Mouse (Mus musculus): ENCODE results near the gene Dok1. TPM values are rescaled to one million over a fixed set of nuclear protein-coding genes. Genes with fewer than 3 reads are reported as not detected.

The Dok1 gene
- polyA plus RNA-seq, 1 experiment from 2014 or later: 2.1 TPM

DNA sequence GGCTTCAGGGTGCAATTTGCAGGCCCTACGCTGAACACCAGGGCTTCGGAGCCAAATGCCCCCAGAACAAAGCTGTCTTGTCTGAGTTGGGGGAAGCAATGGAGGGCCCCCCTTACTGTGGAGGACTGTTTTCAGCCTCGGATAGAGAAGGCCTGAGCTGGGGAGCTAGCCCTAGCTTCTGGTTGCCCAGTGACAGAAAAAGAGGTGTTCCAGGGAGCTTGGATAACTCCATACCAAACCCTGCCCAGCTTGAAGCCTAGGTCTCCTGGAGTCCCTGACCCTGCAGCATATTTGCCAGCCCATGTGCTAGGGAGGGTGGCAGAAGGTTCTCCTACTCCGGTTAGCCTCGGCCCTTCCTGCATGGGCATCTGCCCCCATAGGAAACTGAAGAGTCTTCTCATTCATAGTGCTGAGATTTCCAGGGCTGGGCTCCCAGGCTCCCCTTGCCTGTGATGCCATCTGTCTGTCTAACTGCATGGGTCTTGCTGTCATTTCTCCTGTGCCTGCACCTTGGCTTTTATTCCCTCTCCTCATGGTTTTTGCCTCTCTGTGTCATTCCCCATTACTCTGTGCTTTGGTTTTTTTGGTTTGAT lies 1.3 kb upstream of the Dok1 start:
- Histone ChIP-seq H3K4me3 (replicated peaks; ENCODE audit: low read length) (peak overlapping the region; percentile 45), H3K27me3 (replicated peaks; ENCODE audit: control insufficient read depth, insufficient read depth, low read length) (peaks cover 20% of the 10 kb centered on the region), H3K9ac (replicated peaks; ENCODE audit: low read depth, low read length) (no peak overlapping the region), H3K9me3 (ENCODE audit: control insufficient read depth, low read length) (no peaks in the 10 kb centered on the region), H3K36me3 (ENCODE audit: control insufficient read depth, insufficient read depth) (no peaks in the 10 kb centered on the region), H3K27ac (ENCODE audit: low read length) (no peak overlapping the region), H3K4me2 (ENCODE audit: low read length) (peak overlapping the region; percentile 61), H3K4me1 (replicated peaks; ENCODE audit: control insufficient read depth, insufficient read depth, low read length) (peaks cover 28% of the 10 kb centered on the region)
- 18% methylated on average over 5 of the region's 5 CpGs for WGBS
- no peak for ATAC-seq

- peaks cover 20% of the 10 kb centered on the region for H3K4me1 ChIP-seq (replicated peaks; ENCODE audit: control insufficient read depth, insufficient read depth, low read length)
- no peaks in the 10 kb centered on the region for H3K9me3 ChIP-seq (ENCODE audit: control insufficient read depth, low read length)
- H3K27me3 ChIP-seq (replicated peaks; ENCODE audit: control insufficient read depth, insufficient read depth, low read length): peaks cover 20% of the 10 kb centered on the region
- peak overlapping the region; percentile 27 for H3K9ac ChIP-seq (replicated peaks; ENCODE audit: low read depth, low read length)
- peak; percentile 46 for ATAC-seq
- H3K36me3 ChIP-seq (ENCODE audit: control insufficient read depth, insufficient read depth): no peaks in the 10 kb centered on the region
- H3K4me2 ChIP-seq (ENCODE audit: low read length): peak overlapping the region; percentile 61
- H3K4me3 ChIP-seq (replicated peaks; ENCODE audit: low read length): peak overlapping the region; percentile 45
- no peak overlapping the region for H3K27ac ChIP-seq (ENCODE audit: low read length)
- under 1% methylated on average over 31 of the region's 31 CpGs for WGBS
Measured at GRCm38 (mm10) chr6:83032769-83033191, 491 bp downstream of the Dok1 start.

GRCm38 (mm10) chr6:83031921-83032590 lies 1.2 kb downstream of the Dok1 start:
- no peak for ATAC-seq
- WGBS: 24% methylated on average over 18 of the region's 18 CpGs
- H3K27me3 ChIP-seq (replicated peaks; ENCODE audit: control insufficient read depth, insufficient read depth, low read length): peaks cover 20% of the 10 kb centered on the region

DNA sequence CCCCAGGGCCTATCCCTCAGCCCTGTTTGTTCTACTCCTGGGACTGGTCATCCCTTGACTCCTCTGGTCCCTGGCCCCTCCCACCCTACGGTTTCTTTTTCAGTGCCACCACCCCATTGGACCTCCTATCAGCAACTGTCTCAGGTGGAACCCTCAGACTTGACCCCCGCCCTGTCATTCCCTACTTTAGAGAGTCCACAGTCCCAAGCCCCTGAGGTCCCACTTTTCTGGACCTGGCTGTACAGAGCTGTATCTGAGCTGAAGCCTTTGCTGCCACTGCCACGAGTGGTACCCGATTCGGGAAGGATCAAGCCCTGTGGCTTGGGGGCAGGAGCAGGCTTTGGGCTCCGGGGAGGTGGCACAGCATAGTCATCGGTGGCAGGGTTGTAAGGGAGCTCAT lies 2.2 kb downstream of the Dok1 start:
- Histone ChIP-seq H3K9ac (replicated peaks; ENCODE audit: low read depth, low read length) (no peak overlapping the region), H3K9me3 (ENCODE audit: control insufficient read depth, low read length) (no peaks in the 10 kb centered on the region), H3K4me3 (replicated peaks; ENCODE audit: low read length) (no peak overlapping the region), H3K36me3 (ENCODE audit: control insufficient read depth, insufficient read depth) (no peaks in the 10 kb centered on the region), H3K27ac (ENCODE audit: low read length) (no peak overlapping the region), H3K4me2 (ENCODE audit: low read length) (no peak overlapping the region), H3K27me3 (replicated peaks; ENCODE audit: control insufficient read depth, insufficient read depth, low read length) (peaks cover 20% of the 10 kb centered on the region), H3K4me1 (replicated peaks; ENCODE audit: control insufficient read depth, insufficient read depth, low read length) (peaks cover 20% of the 10 kb centered on the region)
- 51% methylated on average over 7 of the region's 7 CpGs for WGBS
- no peak for ATAC-seq

More at GRCm38 (mm10) chr6:83031921-83032590, 1.2 kb downstream of the Dok1 start:
- H3K4me3 ChIP-seq (replicated peaks; ENCODE audit: low read length): peak overlapping the region; percentile 45
- H3K36me3 ChIP-seq (ENCODE audit: control insufficient read depth, insufficient read depth): no peaks in the 10 kb centered on the region
- H3K9ac ChIP-seq (replicated peaks; ENCODE audit: low read depth, low read length): no peak overlapping the region; the same call in 1 of the 2 replicates
- H3K27ac ChIP-seq (ENCODE audit: low read length): no peak overlapping the region
- peak overlapping the region; percentile 61 for H3K4me2 ChIP-seq (ENCODE audit: low read length)
- no peaks in the 10 kb centered on the region for H3K9me3 ChIP-seq (ENCODE audit: control insufficient read depth, low read length)
- H3K4me1 ChIP-seq (replicated peaks; ENCODE audit: control insufficient read depth, insufficient read depth, low read length): peaks cover 20% of the 10 kb centered on the region

DNA sequence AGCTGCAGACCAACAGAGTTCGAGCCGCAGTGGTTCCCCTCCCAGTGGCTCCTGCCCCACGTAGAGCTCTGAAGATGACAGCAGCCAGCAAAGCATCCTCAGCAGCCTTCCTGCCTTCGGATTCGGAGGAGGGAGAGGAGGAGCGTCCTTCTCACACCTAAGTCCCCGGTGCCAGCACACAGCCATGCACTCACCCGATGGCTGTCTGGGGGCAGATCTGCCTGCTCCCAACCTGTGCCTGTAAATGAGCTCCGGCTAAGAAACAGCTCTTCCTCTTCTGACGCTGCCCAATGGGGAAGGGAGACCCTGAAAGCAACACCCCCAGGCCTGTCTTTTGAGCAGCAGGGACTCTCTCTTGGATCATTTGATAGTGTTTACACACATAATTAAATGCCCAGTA lies 3.5 kb downstream of the Dok1 start:
- WGBS: 20% methylated on average over 10 of the region's 10 CpGs

DNA sequence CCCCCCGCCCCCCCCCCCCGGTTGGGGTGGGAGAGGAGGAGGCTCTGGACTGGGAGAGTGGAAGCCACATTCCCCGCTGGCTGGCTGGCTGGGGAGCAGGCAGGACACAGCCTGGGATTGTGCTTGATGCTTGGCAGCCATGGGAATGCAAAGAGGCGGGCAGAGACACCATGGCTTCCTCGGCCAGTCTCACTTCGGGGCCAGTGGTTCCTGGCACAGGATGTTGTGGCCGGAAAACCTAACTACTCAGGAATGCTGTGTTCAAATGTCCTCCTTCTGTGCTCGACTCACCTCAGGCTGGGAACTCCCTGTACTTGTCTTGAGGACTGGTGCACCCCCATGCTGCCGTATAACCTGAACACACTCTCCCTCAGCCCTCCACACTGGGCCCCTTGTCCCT lies 5.6 kb downstream of the Dok1 start:
- H3K9ac ChIP-seq (replicated peaks; ENCODE audit: low read depth, low read length): no peak overlapping the region
- no peaks in the 10 kb centered on the region for H3K9me3 ChIP-seq (ENCODE audit: control insufficient read depth, low read length)
- no peak overlapping the region for H3K27ac ChIP-seq (ENCODE audit: low read length)
- H3K4me2 ChIP-seq (ENCODE audit: low read length): no peak overlapping the region
- WGBS: 52% methylated on average over 7 of the region's 9 CpGs
- no peak overlapping the region for H3K4me3 ChIP-seq (replicated peaks; ENCODE audit: low read length)
- H3K4me1 ChIP-seq (replicated peaks; ENCODE audit: control insufficient read depth, insufficient read depth, low read length): peaks cover 4% of the 10 kb centered on the region
- peaks cover 15% of the 10 kb centered on the region for H3K27me3 ChIP-seq (replicated peaks; ENCODE audit: control insufficient read depth, insufficient read depth, low read length)
- no peaks in the 10 kb centered on the region for H3K36me3 ChIP-seq (ENCODE audit: control insufficient read depth, insufficient read depth)
- no peak for ATAC-seq

More for the DNA sequence above, 3.5 kb downstream of the Dok1 start:
- Histone ChIP-seq H3K9me3 (ENCODE audit: control insufficient read depth, low read length) (no peaks in the 10 kb centered on the region), H3K36me3 (ENCODE audit: control insufficient read depth, insufficient read depth) (no peaks in the 10 kb centered on the region), H3K4me2 (ENCODE audit: low read length) (no peak overlapping the region), H3K9ac (replicated peaks; ENCODE audit: low read depth, low read length) (no peak overlapping the region), H3K27ac (ENCODE audit: low read length) (no peak overlapping the region), H3K4me3 (replicated peaks; ENCODE audit: low read length) (no peak overlapping the region), H3K4me1 (replicated peaks; ENCODE audit: control insufficient read depth, insufficient read depth, low read length) (peaks cover 20% of the 10 kb centered on the region), H3K27me3 (replicated peaks; ENCODE audit: control insufficient read depth, insufficient read depth, low read length) (peaks cover 20% of the 10 kb centered on the region)
- ATAC-seq: no peak

GRCm38 (mm10) chr6:83027293-83027692 lies 6.0 kb downstream of the Dok1 start:
- peaks cover 12% of the 10 kb centered on the region for H3K27me3 ChIP-seq (replicated peaks; ENCODE audit: control insufficient read depth, insufficient read depth, low read length)
- H3K4me1 ChIP-seq (replicated peaks; ENCODE audit: control insufficient read depth, insufficient read depth, low read length): peaks cover under 1% of the 10 kb centered on the region
- H3K4me3 ChIP-seq (replicated peaks; ENCODE audit: low read length): no peak overlapping the region
- no peak overlapping the region for H3K4me2 ChIP-seq (ENCODE audit: low read length)
- WGBS: 69% methylated on average over 8 of the region's 8 CpGs
- H3K9me3 ChIP-seq (ENCODE audit: control insufficient read depth, low read length): no peaks in the 10 kb centered on the region
- H3K9ac ChIP-seq (replicated peaks; ENCODE audit: low read depth, low read length): no peak overlapping the region
- H3K36me3 ChIP-seq (ENCODE audit: control insufficient read depth, insufficient read depth): no peaks in the 10 kb centered on the region
- no peak for ATAC-seq
- H3K27ac ChIP-seq (ENCODE audit: low read length): no peak overlapping the region

- H3K36me3 ChIP-seq (ENCODE audit: control insufficient read depth, insufficient read depth): no peaks in the 10 kb centered on the region
- no peaks in the 10 kb centered on the region for H3K9me3 ChIP-seq (ENCODE audit: control insufficient read depth, low read length)
- no peak overlapping the region for H3K4me3 ChIP-seq (replicated peaks; ENCODE audit: low read length)
- no peak overlapping the region for H3K27ac ChIP-seq (ENCODE audit: low read length)
- 100% methylated on average over 4 of the region's 4 CpGs for WGBS
- peaks cover 4% of the 10 kb centered on the region; the same call in 1 of the 2 replicates for H3K27me3 ChIP-seq (replicated peaks; ENCODE audit: control insufficient read depth, insufficient read depth, low read length)
- no peak overlapping the region for H3K4me2 ChIP-seq (ENCODE audit: low read length)
- H3K4me1 ChIP-seq (replicated peaks; ENCODE audit: control insufficient read depth, insufficient read depth, low read length): no peaks in the 10 kb centered on the region
- ATAC-seq: no peak
- H3K9ac ChIP-seq (replicated peaks; ENCODE audit: low read depth, low read length): no peak overlapping the region
Measured at GRCm38 (mm10) chr6:83025221-83025620, 8.1 kb downstream of the Dok1 start.

GRCm38 (mm10) chr6:83024421-83024820 lies 8.8 kb downstream of the Dok1 start:
- Histone ChIP-seq H3K4me1 (replicated peaks; ENCODE audit: control insufficient read depth, insufficient read depth, low read length) (no peaks in the 10 kb centered on the region), H3K4me3 (replicated peaks; ENCODE audit: low read length) (no peak overlapping the region), H3K9me3 (ENCODE audit: control insufficient read depth, low read length) (no peaks in the 10 kb centered on the region), H3K9ac (replicated peaks; ENCODE audit: low read depth, low read length) (no peak overlapping the region), H3K4me2 (ENCODE audit: low read length) (no peak overlapping the region), H3K27me3 (replicated peaks; ENCODE audit: control insufficient read depth, insufficient read depth, low read length) (no peaks in the 10 kb centered on the region), H3K36me3 (ENCODE audit: control insufficient read depth, insufficient read depth) (no peaks in the 10 kb centered on the region), H3K27ac (ENCODE audit: low read length) (no peak overlapping the region)
- 71% methylated on average over 4 of the region's 4 CpGs for WGBS
- ATAC-seq: no peak

Data from forebrain, embryonic 16.5 days (tissue).